Mouse (Mus musculus): ENCODE data around the gene Fcgr1. TPM values are rescaled to one million over a fixed set of nuclear protein-coding genes. Genes with fewer than 3 reads are reported as not detected.

Fcgr1 gene
- polyA plus RNA-seq, 1 experiment from 2014 or later = 1.8 TPM

- H3K27ac ChIP-seq (replicated peaks) = peak within 1 kb of the TSS; percentile 96
- no peaks in the 10 kb centered on the region for H3K9me3 ChIP-seq (replicated peaks)
- peaks cover 23% of the 10 kb centered on the region for H3K4me1 ChIP-seq
- peak within 1 kb of the TSS; percentile 84 for H3K4me2 ChIP-seq
- peak within 1 kb of the TSS; percentile 48 for H3K9ac ChIP-seq (replicated peaks)
- H3K36me3 ChIP-seq = no peaks in the 10 kb centered on the region
- peak within 1 kb of the TSS; percentile 53 for H3K4me3 ChIP-seq (replicated peaks)
- H3K27me3 ChIP-seq (replicated peaks) = no peaks in the 10 kb centered on the region
- peak; percentile 65 for ATAC-seq (ENCODE audit: low FRiP score)
- 18% methylated on average over 26 of the region's 30 CpGs for WGBS
Observed at GRCm38 (mm10) chr3:96268051-96268775, 25.6 kb downstream of the Fcgr1 start, which contains the start of gene Hist2h3b. Hist2h3b (plus strand) TSS chr3:96268654.

GRCm38 (mm10) chr3:96267541-96267940 lies 26.2 kb downstream of the Fcgr1 start:
- 80% methylated on average over 4 of the region's 4 CpGs for WGBS
- H3K4me1 ChIP-seq = peaks cover 23% of the 10 kb centered on the region
- no peak for ATAC-seq (ENCODE audit: low FRiP score)
- H3K9ac ChIP-seq (replicated peaks) = no peak overlapping the region
- H3K27ac ChIP-seq (replicated peaks) = peak overlapping the region; percentile 88
- H3K9me3 ChIP-seq (replicated peaks) = no peaks in the 10 kb centered on the region
- H3K36me3 ChIP-seq = no peaks in the 10 kb centered on the region
- H3K4me3 ChIP-seq (replicated peaks) = no peak overlapping the region
- H3K4me2 ChIP-seq = peak overlapping the region; percentile 84; the same call in 1 of the 2 replicates
- no peaks in the 10 kb centered on the region for H3K27me3 ChIP-seq (replicated peaks)

GRCm38 (mm10) chr3:96266132-96266710 lies 27.5 kb downstream of the Fcgr1 start:
- ATAC-seq (ENCODE audit: low FRiP score) = no peak
- 94% methylated on average over 8 of the region's 8 CpGs for WGBS

GRCm38 (mm10) chr3:96264404-96264949 lies 29.3 kb downstream of the Fcgr1 start:
- Histone ChIP-seq H3K27me3 (replicated peaks) (no peaks in the 10 kb centered on the region), H3K4me3 (replicated peaks) (peak overlapping the region; percentile 66; the same call in 1 of the 2 replicates), H3K4me1 (peaks cover 36% of the 10 kb centered on the region), H3K27ac (replicated peaks) (peak overlapping the region; percentile 99), H3K36me3 (no peaks in the 10 kb centered on the region), H3K9me3 (replicated peaks) (no peaks in the 10 kb centered on the region), H3K9ac (replicated peaks) (no peak overlapping the region), H3K4me2 (peak overlapping the region; percentile 73)
- 71% methylated on average over 7 of the region's 7 CpGs for WGBS
- no peak for ATAC-seq (ENCODE audit: low FRiP score)

More at GRCm38 (mm10) chr3:96266132-96266710, 27.5 kb downstream of the Fcgr1 start:
- Histone ChIP-seq H3K9me3 (replicated peaks) (no peaks in the 10 kb centered on the region), H3K27ac (replicated peaks) (no peak overlapping the region), H3K4me2 (no peak overlapping the region), H3K27me3 (replicated peaks) (no peaks in the 10 kb centered on the region), H3K9ac (replicated peaks) (no peak overlapping the region), H3K36me3 (no peaks in the 10 kb centered on the region), H3K4me3 (replicated peaks) (no peak overlapping the region), H3K4me1 (peaks cover 35% of the 10 kb centered on the region)

- WGBS = 4% methylated on average over 27 of the region's 27 CpGs
- peak overlapping the region; percentile 66 for H3K4me3 ChIP-seq (replicated peaks)
- no peaks in the 10 kb centered on the region for H3K9me3 ChIP-seq (replicated peaks)
- H3K27ac ChIP-seq (replicated peaks) = peak overlapping the region; percentile 99
- peak overlapping the region; percentile 55 for H3K9ac ChIP-seq (replicated peaks)
- peaks cover 33% of the 10 kb centered on the region for H3K4me1 ChIP-seq
- H3K4me2 ChIP-seq = peak overlapping the region; percentile 73
- no peaks in the 10 kb centered on the region for H3K27me3 ChIP-seq (replicated peaks)
- ATAC-seq (ENCODE audit: low FRiP score) = peak; percentile 42; the same call in 1 of the 2 replicates
- H3K36me3 ChIP-seq = no peaks in the 10 kb centered on the region
Observed at GRCm38 (mm10) chr3:96263558-96264403, 30.0 kb downstream of the Fcgr1 start.

GRCm38 (mm10) chr3:96262979-96263550 lies 30.7 kb downstream of the Fcgr1 start, which contains the start of gene Hist2h4:
Hist2h4 (minus strand) TSS chr3:96263311.
- no peaks in the 10 kb centered on the region for H3K27me3 ChIP-seq (replicated peaks)
- H3K36me3 ChIP-seq = no peaks in the 10 kb centered on the region
- H3K27ac ChIP-seq (replicated peaks) = peak within 1 kb of the TSS; percentile 99
- H3K9ac ChIP-seq (replicated peaks) = peak within 1 kb of the TSS; percentile 89
- H3K4me3 ChIP-seq (replicated peaks) = peak within 1 kb of the TSS; percentile 66
- peak; percentile 91 for ATAC-seq (ENCODE audit: low FRiP score)
- no peaks in the 10 kb centered on the region for H3K9me3 ChIP-seq (replicated peaks)
- H3K4me1 ChIP-seq = peaks cover 31% of the 10 kb centered on the region
- WGBS = 0% methylated on average over 36 of the region's 40 CpGs
- H3K4me2 ChIP-seq = peak within 1 kb of the TSS; percentile 73

- H3K9ac ChIP-seq (replicated peaks) = peak overlapping the region; percentile 89
- H3K27me3 ChIP-seq (replicated peaks) = no peaks in the 10 kb centered on the region
- ATAC-seq (ENCODE audit: low FRiP score) = peak; percentile 84
- peak overlapping the region; percentile 99 for H3K27ac ChIP-seq (replicated peaks)
- H3K36me3 ChIP-seq = no peaks in the 10 kb centered on the region
- H3K4me1 ChIP-seq = peaks cover 25% of the 10 kb centered on the region
- H3K4me3 ChIP-seq (replicated peaks) = peak overlapping the region; percentile 66
- H3K9me3 ChIP-seq (replicated peaks) = no peaks in the 10 kb centered on the region
- WGBS = under 1% methylated on average over 19 of the region's 19 CpGs
- peak overlapping the region; percentile 73 for H3K4me2 ChIP-seq
Observed at GRCm38 (mm10) chr3:96262216-96262875, 31.4 kb downstream of the Fcgr1 start.

GRCm38 (mm10) chr3:96261623-96262022 lies 32.1 kb downstream of the Fcgr1 start:
- peak overlapping the region; percentile 73 for H3K4me2 ChIP-seq
- WGBS = 50% methylated on average over 3 of the region's 3 CpGs
- H3K9me3 ChIP-seq (replicated peaks) = no peaks in the 10 kb centered on the region
- ATAC-seq (ENCODE audit: low FRiP score) = no peak
- no peaks in the 10 kb centered on the region for H3K36me3 ChIP-seq
- peak overlapping the region; percentile 99 for H3K27ac ChIP-seq (replicated peaks)
- peak overlapping the region; percentile 66 for H3K4me3 ChIP-seq (replicated peaks)
- peak overlapping the region; percentile 89 for H3K9ac ChIP-seq (replicated peaks)
- H3K27me3 ChIP-seq (replicated peaks) = no peaks in the 10 kb centered on the region
- H3K4me1 ChIP-seq = peaks cover 25% of the 10 kb centered on the region

- WGBS = 96% methylated on average over 5 of the region's 5 CpGs
- no peak overlapping the region for H3K27ac ChIP-seq (replicated peaks)
- ATAC-seq (ENCODE audit: low FRiP score) = no peak
Observed at GRCm38 (mm10) chr3:96260220-96260619, 33.5 kb downstream of the Fcgr1 start.

GRCm38 (mm10) chr3:96257190-96257589 lies 36.6 kb downstream of the Fcgr1 start:
- Histone ChIP-seq H3K9me3 (replicated peaks) (no peaks in the 10 kb centered on the region), H3K4me3 (replicated peaks) (no peak overlapping the region), H3K27ac (replicated peaks) (no peak overlapping the region), H3K36me3 (no peaks in the 10 kb centered on the region), H3K4me1 (peaks cover 10% of the 10 kb centered on the region), H3K27me3 (replicated peaks) (no peaks in the 10 kb centered on the region), H3K9ac (replicated peaks) (no peak overlapping the region), H3K4me2 (no peak overlapping the region)
- 89% methylated on average over 3 of the region's 3 CpGs for WGBS
- ATAC-seq (ENCODE audit: low FRiP score) = no peak

More at GRCm38 (mm10) chr3:96260220-96260619, 33.5 kb downstream of the Fcgr1 start:
- H3K4me1 ChIP-seq = peaks cover 25% of the 10 kb centered on the region
- H3K9ac ChIP-seq (replicated peaks) = no peak overlapping the region
- no peak overlapping the region for H3K4me2 ChIP-seq
- no peaks in the 10 kb centered on the region for H3K9me3 ChIP-seq (replicated peaks)
- no peaks in the 10 kb centered on the region for H3K36me3 ChIP-seq
- H3K27me3 ChIP-seq (replicated peaks) = no peaks in the 10 kb centered on the region
- H3K4me3 ChIP-seq (replicated peaks) = no peak overlapping the region
